Mouse (Mus musculus) thymus, adult 2 months (tissue): ENCODE data around the gene Acer2. TPM values are rescaled to one million over a fixed set of nuclear protein-coding genes. Genes with fewer than 3 reads are reported as not detected.
A peak's percentile ranks its signal among the peaks of the same experiment; 100 is the strongest.

Experiments
- DNase-seq: peaks from one replicate; pipeline ENCODE4 v3.0.0; 2021
- H3K27ac ChIP-seq: fragments of 200-500 bp; 2 replicates; pipeline ENCODE4 v1.5.1; 2012; ENCODE audit warnings: low read length, control low read depth; ENCODE audit not compliant: control insufficient read depth, insufficient read depth
- H3K27me3 ChIP-seq: fragments of 200-500 bp; 2 replicates; pipeline ENCODE4 v1.6.1; 2012; ENCODE audit warnings: mild to moderate bottlenecking, low read length, moderate library complexity, mixed read lengths; ENCODE audit not compliant: control insufficient read depth, insufficient read depth
- H3K36me3 ChIP-seq: fragments of 200-500 bp; 2 replicates; pipeline ENCODE4 v1.6.1; 2012; ENCODE audit warnings: mild to moderate bottlenecking, low read length, moderate library complexity; ENCODE audit not compliant: control insufficient read depth, insufficient read depth
- H3K4me1 ChIP-seq: fragments of 200-500 bp; replicated peaks from 2 replicates; pipeline ENCODE4 v1.6.1; 2012; ENCODE audit warnings: low read length; ENCODE audit not compliant: control insufficient read depth, insufficient read depth
- H3K4me3 ChIP-seq: fragments of 200-500 bp; 2 replicates; pipeline ENCODE4 v1.5.1; 2012; ENCODE audit warnings: mild to moderate bottlenecking, low read length, control low read depth, moderate library complexity; ENCODE audit not compliant: control insufficient read depth, insufficient read depth
- CTCF ChIP-seq: fragments of 200-500 bp; IDR thresholded peaks from 2 replicates; pipeline ENCODE4 v1.5.1; 2012; ENCODE audit warnings: mild to moderate bottlenecking, control low read depth, low read length, moderate library complexity, borderline replicate concordance; ENCODE audit not compliant: control insufficient read depth, poor library complexity, insufficient read depth; ENCODE audit errors: extremely low read depth
- POLR2A ChIP-seq: fragments of 200-500 bp; IDR thresholded peaks from 2 replicates; pipeline ENCODE4 v1.6.1; 2012; ENCODE audit warnings: mild to moderate bottlenecking, low read length, control low read depth, moderate library complexity; ENCODE audit not compliant: control insufficient read depth, poor library complexity, insufficient read depth; ENCODE audit errors: extremely low read depth
- WGBS: fragments of 180-500 bp; shearing (Covaris S2); methylation state at CpG from one replicate; pipeline ENCODE4 v1.1.7; 2018; 5-methylcytosine and 5-hydroxymethylcytosine counted together
- polyA plus RNA-seq: library from polyadenylated mRNA; depleted of rRNA; stranded (reverse); fragments of >200 nt; gene quantifications from 2 replicates; pipeline ENCODE4 v1.2.3, GENCODE M21; 2012

Acer2 gene
- polyA plus RNA-seq, 1 experiment, result 6.2 TPM

DNA sequence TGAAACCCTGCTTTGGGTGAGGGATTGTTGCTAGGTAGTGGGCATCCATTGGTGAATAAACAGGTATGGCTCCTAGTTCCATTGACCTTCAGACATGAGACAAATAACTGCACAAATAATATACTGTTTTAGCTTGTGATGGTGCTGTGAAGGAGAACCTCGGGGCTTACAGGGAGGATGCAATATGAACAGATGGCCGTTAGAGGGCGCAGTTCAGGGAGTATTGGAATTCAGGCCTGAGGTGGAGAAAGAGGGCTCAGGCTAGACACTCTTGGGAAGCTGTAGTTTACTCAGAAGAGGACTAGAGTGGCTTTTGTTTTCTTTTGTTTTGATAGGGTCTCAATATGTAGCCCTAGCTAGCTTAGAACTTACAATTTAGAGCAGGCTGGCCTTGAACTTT, 30.8 kb downstream of the Acer2 start:
- no peak for TF ChIP-seq CTCF
- no peak for TF ChIP-seq POLR2A

DNA sequence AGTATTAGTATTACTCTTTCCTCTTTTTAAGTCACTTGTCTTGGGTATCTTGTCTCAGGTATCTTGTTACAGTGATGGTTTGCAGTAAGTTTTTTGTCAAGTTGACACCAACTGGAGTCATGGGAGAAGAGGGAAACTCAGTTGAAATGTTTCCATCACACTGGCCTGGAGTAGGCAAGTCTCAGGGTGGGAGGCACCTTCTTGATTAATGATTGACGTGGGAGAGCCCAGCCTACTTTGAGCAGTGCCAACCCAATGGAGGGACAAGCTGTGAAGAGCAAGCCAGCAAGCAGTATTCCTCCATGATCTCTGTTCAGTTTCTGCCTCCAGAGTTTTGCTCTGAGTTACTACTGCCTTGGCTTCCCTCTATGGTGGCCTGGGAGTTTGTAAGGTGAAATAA, 31.7 kb downstream of the Acer2 start:
- Histone ChIP-seq H3K4me3 (no peak overlapping the region), H3K27me3 (no peaks in the 10 kb centered on the region), H3K4me1 (no peaks in the 10 kb centered on the region), H3K27ac (no peak overlapping the region), H3K36me3 (no peaks in the 10 kb centered on the region)
- DNase-seq, result no peak
- 92% methylated on average over 1 of the region's 1 CpGs for WGBS
- TF ChIP-seq POLR2A (no peak), CTCF (no peak)

More for the DNA sequence above, 30.8 kb downstream of the Acer2 start:
- DNase-seq, result peak; percentile 12
- Histone ChIP-seq H3K4me1 (no peaks in the 10 kb centered on the region), H3K36me3 (no peaks in the 10 kb centered on the region), H3K27me3 (no peaks in the 10 kb centered on the region), H3K4me3 (no peak overlapping the region), H3K27ac (no peak overlapping the region)
- 65% methylated on average over 3 of the region's 3 CpGs for WGBS

- 91% methylated on average over 18 of the region's 18 CpGs for WGBS
- Histone ChIP-seq H3K4me1 (no peaks in the 10 kb centered on the region), H3K27me3 (no peaks in the 10 kb centered on the region), H3K36me3 (no peaks in the 10 kb centered on the region), H3K27ac (no peak overlapping the region), H3K4me3 (no peak overlapping the region)
- TF ChIP-seq POLR2A (no peak), CTCF (no peak)
- DNase-seq, result no peak
Observed at GRCm38 (mm10) chr4:86911576-86912341, 37.6 kb downstream of the Acer2 start.

DNA sequence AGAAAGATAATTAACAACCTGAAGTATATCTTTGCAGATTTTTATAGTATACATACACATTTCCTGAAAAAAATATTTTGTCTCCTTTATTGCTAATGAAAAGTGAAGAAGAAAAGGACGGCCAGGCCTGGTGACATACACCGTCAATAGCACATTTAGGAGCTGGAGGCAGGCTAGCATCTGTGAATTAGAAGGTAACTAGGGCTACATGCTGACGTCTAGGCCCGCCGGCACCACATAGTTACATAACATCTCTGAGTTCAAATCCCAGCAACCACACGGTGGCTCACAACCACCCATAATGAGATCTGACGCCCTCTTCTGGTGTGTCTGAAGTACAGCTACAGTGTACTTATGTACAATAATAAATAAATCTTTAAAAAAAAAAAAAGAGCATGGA, 38.6 kb downstream of the Acer2 start:
- WGBS, result 93% methylated on average over 7 of the region's 7 CpGs
- Histone ChIP-seq H3K27ac (no peak overlapping the region), H3K27me3 (no peaks in the 10 kb centered on the region), H3K36me3 (no peaks in the 10 kb centered on the region), H3K4me3 (no peak overlapping the region), H3K4me1 (no peaks in the 10 kb centered on the region)
- no peak for TF ChIP-seq POLR2A
- TF ChIP-seq CTCF, result no peak
- DNase-seq, result no peak

- Histone ChIP-seq H3K27me3 (no peaks in the 10 kb centered on the region), H3K4me1 (no peaks in the 10 kb centered on the region), H3K36me3 (no peaks in the 10 kb centered on the region), H3K27ac (no peak overlapping the region), H3K4me3 (no peak overlapping the region)
- no peak for TF ChIP-seq CTCF
- no peak for TF ChIP-seq POLR2A
- 76% methylated on average over 1 of the region's 1 CpGs for WGBS
- DNase-seq, result no peak
Observed at GRCm38 (mm10) chr4:86916062-86916461, 41.9 kb downstream of the Acer2 start.

DNA sequence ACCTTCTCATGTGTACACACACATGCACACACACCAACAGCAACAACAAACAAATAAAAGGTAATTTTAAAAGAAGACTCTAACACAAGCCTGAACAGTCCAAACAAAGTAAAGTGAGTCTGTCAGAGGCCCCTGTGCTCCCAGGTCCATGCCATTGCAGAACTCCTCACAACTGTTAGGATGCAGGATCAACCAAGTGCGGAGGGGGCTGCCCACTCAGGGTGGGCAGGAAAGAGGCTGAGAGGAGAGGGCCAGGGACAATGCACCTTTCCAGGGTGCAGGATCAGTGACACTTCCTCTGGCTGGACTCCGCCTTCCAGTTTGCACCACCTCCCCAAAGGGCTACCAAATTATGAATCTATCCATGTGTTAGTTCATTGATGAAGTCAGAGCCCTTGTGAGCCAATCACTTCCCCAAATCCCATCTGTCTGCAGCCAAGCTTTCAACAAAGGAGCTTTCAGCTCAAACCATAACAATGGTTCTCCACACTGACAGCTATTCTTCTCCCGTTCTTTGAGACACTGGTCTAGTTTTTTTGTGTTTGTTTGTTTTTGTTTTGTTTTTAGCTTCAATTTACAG, 49.4 kb downstream of the Acer2 start:
- H3K4me1 ChIP-seq, result no peaks in the 10 kb centered on the region
- H3K36me3 ChIP-seq, result no peaks in the 10 kb centered on the region
- 96% methylated on average over 3 of the region's 3 CpGs for WGBS
- TF ChIP-seq POLR2A, result no peak
- no peak for TF ChIP-seq CTCF
- DNase-seq, result no peak
- H3K4me3 ChIP-seq, result no peak overlapping the region
- H3K27me3 ChIP-seq, result no peaks in the 10 kb centered on the region; the same call in 1 of the 2 replicates
- H3K27ac ChIP-seq, result no peak overlapping the region
